ENCODE assay signal across 8 mouse cellular contexts in the genomic region with DNA sequence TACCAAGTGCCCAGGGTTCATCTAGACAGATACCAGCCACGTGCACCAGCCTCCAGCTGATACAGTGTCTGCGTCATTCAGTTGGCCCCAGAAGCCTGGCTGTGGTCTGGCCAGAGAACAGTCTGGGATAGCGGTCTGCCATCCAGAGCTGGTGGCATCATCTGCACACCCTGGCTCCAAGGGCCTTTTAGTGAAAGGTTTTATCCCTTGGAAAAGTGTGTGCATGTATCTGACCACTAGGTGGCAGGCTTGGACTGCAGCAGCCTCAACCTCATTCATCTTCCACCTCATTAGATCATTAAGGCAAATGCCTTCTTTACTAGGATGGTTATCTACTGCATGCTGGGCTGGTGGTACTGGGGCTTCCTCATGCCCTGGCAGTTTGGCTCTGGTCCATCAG.
DNase-seq lines count a peak whose midpoint lies in the region; ATAC-seq and TF ChIP-seq lines count a peak whose summit lies in the region.

No protein-coding gene starts in this region.

- H3K27me3 ChIP-seq in Patski, result no peaks in the 10 kb centered on the region
- H3K27me3 ChIP-seq in forebrain, embryonic 13.5 days, result 0 out of 2 replicates have a peak, but pooled peaks cover 3% of the 10 kb centered on the region
- no peaks in the 10 kb centered on the region for H3K27me3 ChIP-seq in hindbrain, embryonic 10.5 days (ENCODE audit: insufficient read depth, poor library complexity, severe bottlenecking)

- TF ChIP-seq CTCF in Patski (IDR thresholded peaks at IDR 0.05), result peak; percentile 91

- peak; percentile 58 for DNase-seq in Patski (ENCODE audit: low read depth, low spot score)
- DNase-seq in c-Kit-positive CD71-positive TER-119-positive erythroid progenitor cells, embryonic 14.5 days (ENCODE audit: low spot score), result peak; percentile 45
- DNase-seq in hindbrain, embryonic 10.5 days (ENCODE audit: low spot score), result peak; percentile 74
- peak; percentile 83 to 90 for DNase-seq in layer of hippocampus, postnatal 14 days (ENCODE audit: low spot score in 2 of 2)
- DNase-seq in lung, postnatal 25 days (ENCODE audit: low spot score), result peak; percentile 66
- DNase-seq in retina, postnatal 1 day, result peak; percentile 90
- peak; percentile 54 for DNase-seq in yolk sac, embryonic 10.5 days (ENCODE audit: low spot score)

- no peak overlapping the region for H3K4me2 ChIP-seq in forebrain, embryonic 13.5 days

- 14% methylated on average over 3 of the region's 3 CpGs for WGBS in forebrain, embryonic 13.5 days
- 21% methylated on average over 3 of the region's 3 CpGs for WGBS in hindbrain, embryonic 10.5 days

- ATAC-seq in Patski, result peak; percentile 67
- ATAC-seq in forebrain, embryonic 13.5 days, result peak; percentile 82

- H3K9ac ChIP-seq in forebrain, embryonic 13.5 days, result no peak overlapping the region

- CTCF ChIA-PET in Patski (lab: Charles Lee), result no interaction called here

- H3K4me3 ChIP-seq in forebrain, embryonic 13.5 days, result no peak overlapping the region
- no peak overlapping the region for H3K4me3 ChIP-seq in hindbrain, embryonic 10.5 days

- no peaks in the 10 kb centered on the region for H3K36me3 ChIP-seq in forebrain, embryonic 13.5 days (ENCODE audit: poor library complexity, severe bottlenecking)
- H3K36me3 ChIP-seq in hindbrain, embryonic 10.5 days, result no peaks in the 10 kb centered on the region

- H3K27ac ChIP-seq in forebrain, embryonic 13.5 days, result no peak overlapping the region
- no peak overlapping the region for H3K27ac ChIP-seq in hindbrain, embryonic 10.5 days

- in situ Hi-C loops in Patski (cut with MboI; ENCODE audit: low pct_unique_long_range_greater_than_20kb), result loop anchor here (5.0 to 10.0 kb wide), 4 partner anchors 136 to 489 kb away; no protein-coding TSS in a partner anchor

- H3K4me1 ChIP-seq in forebrain, embryonic 13.5 days, result no peaks in the 10 kb centered on the region
- H3K4me1 ChIP-seq in hindbrain, embryonic 10.5 days (replicated peaks), result no peaks in the 10 kb centered on the region

- no peaks in the 10 kb centered on the region for H3K9me3 ChIP-seq in forebrain, embryonic 13.5 days (replicated peaks)
- H3K9me3 ChIP-seq in hindbrain, embryonic 10.5 days, result no peaks in the 10 kb centered on the region

- POLR2A ChIA-PET in Patski (lab: Charles Lee), result no interaction called here
